Comparison of ENCODE assay signal across 31 mouse cellular contexts in genomic region chr10:85136573-85136972, GRCm38 (mm10).
"Had no signal": no experiment of that assay in that cellular context is flagged by ENCODE, and none has a peak within 500 bp of the region (broad histone marks: within the 10 kb centered on the region; RNA-seq: fewer than 3 reads in every experiment).

No protein-coding gene starts in this region.

- H3K9me3 ChIP-seq: heart, embryonic 12.5 days; heart, embryonic 13.5 days; heart, embryonic 15.5 days; hindbrain, embryonic 10.5 days; hindbrain, embryonic 12.5 days; hindbrain, embryonic 13.5 days; hindbrain, embryonic 15.5 days; intestine, embryonic 15.5 days; kidney, embryonic 15.5 days had no signal

- H3K4me1 ChIP-seq: heart, embryonic 12.5 days; heart, embryonic 13.5 days; heart, embryonic 15.5 days; hindbrain, embryonic 10.5 days; hindbrain, embryonic 12.5 days; hindbrain, embryonic 13.5 days; hindbrain, embryonic 15.5 days; intestine, embryonic 15.5 days; kidney, embryonic 15.5 days had no signal

- DNase-seq: heart, postnatal 10 days; heart, postnatal 14 days; heart, postnatal 36 days; heart, postnatal 4 days; kidney, adult 11 months; kidney, adult 18-20 months; kidney, adult 2 months; kidney, adult 8-10 months; kidney, adult 9 months; kidney, postnatal 10 days; kidney, postnatal 14 days; kidney, postnatal 25 days; kidney, postnatal 36 days; kidney, postnatal 4 days; layer of hippocampus, adult 9-11 months; layer of hippocampus, postnatal 36 days had no signal

- H3K4me3 ChIP-seq: heart, embryonic 12.5 days; heart, embryonic 13.5 days; heart, embryonic 15.5 days; hindbrain, embryonic 10.5 days; hindbrain, embryonic 12.5 days; hindbrain, embryonic 13.5 days; hindbrain, embryonic 15.5 days; intestine, embryonic 15.5 days; kidney, embryonic 15.5 days; layer of hippocampus, adult 2 months; left cerebral cortex, adult 2 months had no signal

- H3K27me3 ChIP-seq: heart, embryonic 12.5 days; heart, embryonic 13.5 days; heart, embryonic 15.5 days; hindbrain, embryonic 12.5 days; hindbrain, embryonic 13.5 days; hindbrain, embryonic 15.5 days; intestine, embryonic 15.5 days; kidney, embryonic 15.5 days had no signal

- H3K27ac ChIP-seq: heart, embryonic 13.5 days; heart, embryonic 15.5 days; hindbrain, embryonic 10.5 days; hindbrain, embryonic 12.5 days; hindbrain, embryonic 13.5 days; hindbrain, embryonic 14.5 days; hindbrain, embryonic 15.5 days; hindbrain, postnatal 0 days; intestine, embryonic 15.5 days; kidney, embryonic 15.5 days; kidney, postnatal 0 days; layer of hippocampus, adult 2 months; left cerebral cortex, adult 2 months had no signal

- H3K4me2 ChIP-seq: heart, embryonic 11.5 days; heart, embryonic 12.5 days; heart, embryonic 13.5 days; heart, embryonic 15.5 days; hindbrain, embryonic 12.5 days; hindbrain, embryonic 13.5 days; hindbrain, embryonic 14.5 days; hindbrain, embryonic 15.5 days; intestine, embryonic 15.5 days; kidney, embryonic 15.5 days had no signal
